ENCODE assay signal across 8 mouse cellular contexts in the genomic region with DNA sequence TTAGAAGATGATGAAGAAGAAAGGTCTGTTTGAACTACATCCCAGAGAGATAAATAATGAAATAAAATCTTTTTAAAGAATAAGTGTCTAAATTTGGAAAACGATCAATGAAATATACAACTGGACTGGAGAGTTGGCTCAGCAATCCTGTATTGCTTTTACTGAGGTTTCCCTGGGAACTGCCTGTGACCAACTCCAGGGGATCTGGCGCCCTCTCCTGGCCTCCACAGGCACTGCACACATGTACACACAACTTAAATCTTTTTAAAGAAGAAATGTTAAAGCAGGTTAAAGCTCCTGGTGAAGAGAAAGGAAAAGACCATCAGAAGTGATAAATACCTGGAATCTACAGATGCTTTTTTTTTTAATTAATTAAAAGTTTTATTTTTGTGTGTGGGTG. TPM values are rescaled to one million over a fixed set of nuclear protein-coding genes. Genes with fewer than 3 reads are reported as not detected.
A peak's percentile ranks its signal among the peaks of the same experiment; 100 is the strongest.
DNase-seq lines count a peak whose midpoint lies in the region; ATAC-seq and TF ChIP-seq lines count a peak whose summit lies in the region.
"Had no signal": no experiment of that assay in that cellular context is flagged by ENCODE, and none has a peak within 500 bp of the region (broad histone marks: within the 10 kb centered on the region; RNA-seq: fewer than 3 reads in every experiment).

No protein-coding gene starts in this region.

- no peak overlapping the region for H3K27ac ChIP-seq in spleen, adult 2 months (ENCODE audit: insufficient read depth, low read length)
- H3K27ac ChIP-seq: limb, embryonic 12.5 days had no signal

- no peak overlapping the region for H3K4me3 ChIP-seq in spleen, adult 2 months (ENCODE audit: extremely low read depth, insufficient read depth, insufficient read length)
- H3K4me3 ChIP-seq: limb, embryonic 12.5 days had no signal

- H3K27me3 ChIP-seq in spleen, adult 2 months (ENCODE audit: control insufficient read depth, insufficient read depth, low read length): no peaks in the 10 kb centered on the region
- H3K27me3 ChIP-seq: limb, embryonic 12.5 days had no signal

- no peak for TF ChIP-seq POLR2A in spleen, adult 2 months (IDR thresholded peaks at IDR 0.05; ENCODE audit: low read depth, low read length)

- 33% methylated on average over 2 of the region's 2 CpGs for WGBS in spleen, adult 2 months

- ATAC-seq in CD4-positive, CD25-positive, alpha-beta regulatory T cell, adult 4 months: peak; percentile 47
- ATAC-seq in megakaryocyte progenitor cell, adult 5-6 weeks (replicated peaks; ENCODE audit: poor library complexity): peak; percentile 94

- DNase-seq in MN1 (ENCODE audit: low spot score): peak; percentile 81
- peak; percentile 88 for DNase-seq in cerebellum, adult 9-10 months
- peak; percentile 74 to 76 for DNase-seq in gastrocnemius, adult 8-10 months (ENCODE audit: low spot score in 2 of 2)
- DNase-seq in layer of hippocampus, postnatal 14 days (ENCODE audit: low spot score in 2 of 2): peak; percentile 70 to 89
- peak in 1 of 2 experiments; percentile 76 for DNase-seq in spleen, adult 2 months (ENCODE audit: low read depth in 1 of 2, low spot score in 2 of 2)

- H3K36me3 ChIP-seq in spleen, adult 2 months (ENCODE audit: control insufficient read depth, insufficient read depth, low read length): peaks cover 3% of the 10 kb centered on the region

- no peaks in the 10 kb centered on the region for H3K4me1 ChIP-seq in spleen, adult 2 months (ENCODE audit: control insufficient read depth, insufficient read depth, insufficient read length)

- TF ChIP-seq CTCF in spleen, adult 2 months (IDR thresholded peaks at IDR 0.05; ENCODE audit: extremely low read depth, insufficient read depth, insufficient read length, insufficient replicate concordance): peak; percentile 96

RNA-seq across cellular contexts. Expression of gene Nedd4, which starts 10.2 kb away (rescaled TPM):
- polyA plus RNA-seq in CD4-positive, CD25-positive, alpha-beta regulatory T cell, adult 4 months (2017; shearing (Covaris generic)): 1 to 10 TPM; 4.5 to 4.7 TPM
- total RNA-seq in gastrocnemius, adult 8-10 months (2022): 100 to 1,000 TPM; 286 to 317 (median 309) TPM
- 100 to 1,000 TPM; 288 to 318 TPM for total RNA-seq in layer of hippocampus, postnatal 14 days (2021)
- 137 and 168 TPM in 2 replicates for total RNA-seq in megakaryocyte progenitor cell, adult 5-6 weeks (2015)
- total RNA-seq in megakaryocyte progenitor cell, adult 5-6 weeks (2017): 163 and 210 TPM in 2 replicates
- polyA plus RNA-seq in spleen, adult 2 months (2012; rRNA removed): 29.9 and 30.6 TPM in 2 replicates
